Mouse (Mus musculus): Measurements from ENCODE around the gene Il1r1. TPM values are rescaled to one million over a fixed set of nuclear protein-coding genes. Genes with fewer than 3 reads are reported as not detected.

Gene Il1r1
- polyA plus RNA-seq, 1 experiment: 7.6 TPM

GRCm38 (mm10) chr1:40263122-40263498 is 38.2 kb downstream of the Il1r1 start:
- no peak overlapping the region for H3K4me3 ChIP-seq
- H3K4me2 ChIP-seq (ENCODE audit: low read depth): no peak overlapping the region
- H3ac ChIP-seq (ENCODE audit: control insufficient read depth, insufficient read length): no peak overlapping the region
- H3K27me3 ChIP-seq (ENCODE audit: control insufficient read depth, insufficient read depth, insufficient read length): no peaks in the 10 kb centered on the region
- no peaks in the 10 kb centered on the region for H3K36me3 ChIP-seq (ENCODE audit: control insufficient read depth, insufficient read depth)
- TF ChIP-seq TCF3 (IDR thresholded peaks at IDR 0.05; ENCODE audit: insufficient read length, low read depth) (no peak), MYOG (IDR thresholded peaks at IDR 0.05; ENCODE audit: control insufficient read depth in 1 of 3, insufficient read depth in 1 of 3, insufficient read length in 2 of 3, low read depth in 2 of 3) (no peak), REST (IDR thresholded peaks at IDR 0.05; ENCODE audit: insufficient read depth, insufficient read length) (no peak), MAX (IDR thresholded peaks at IDR 0.05; ENCODE audit: low read depth) (no peak), CEBPB (IDR thresholded peaks at IDR 0.05; ENCODE audit: insufficient read depth, poor library complexity, severe bottlenecking) (no peak), MYOD1 (IDR thresholded peaks at IDR 0.05; ENCODE audit: control insufficient read depth in 1 of 3, insufficient read length in 2 of 3, low read depth in 2 of 3) (no peak), E2F4 (IDR thresholded peaks at IDR 0.05; ENCODE audit: insufficient read depth) (no peak), TCF12 (IDR thresholded peaks at IDR 0.05; ENCODE audit: insufficient read depth, poor library complexity, severe bottlenecking) (no peak), POLR2A (IDR thresholded peaks at IDR 0.05; ENCODE audit: insufficient read length, low read depth) (no peak), USF1 (IDR thresholded peaks at IDR 0.05; ENCODE audit: low read depth) (no peak), POLR2AphosphoS2 (IDR thresholded peaks at IDR 0.05; ENCODE audit: insufficient read length, low read depth) (no peak), SRF (IDR thresholded peaks at IDR 0.05; ENCODE audit: control insufficient read depth, insufficient read length, low read depth) (no peak)
- H3K79me2 ChIP-seq (ENCODE audit: control insufficient read depth, insufficient read depth): peaks cover 14% of the 10 kb centered on the region

DNA sequence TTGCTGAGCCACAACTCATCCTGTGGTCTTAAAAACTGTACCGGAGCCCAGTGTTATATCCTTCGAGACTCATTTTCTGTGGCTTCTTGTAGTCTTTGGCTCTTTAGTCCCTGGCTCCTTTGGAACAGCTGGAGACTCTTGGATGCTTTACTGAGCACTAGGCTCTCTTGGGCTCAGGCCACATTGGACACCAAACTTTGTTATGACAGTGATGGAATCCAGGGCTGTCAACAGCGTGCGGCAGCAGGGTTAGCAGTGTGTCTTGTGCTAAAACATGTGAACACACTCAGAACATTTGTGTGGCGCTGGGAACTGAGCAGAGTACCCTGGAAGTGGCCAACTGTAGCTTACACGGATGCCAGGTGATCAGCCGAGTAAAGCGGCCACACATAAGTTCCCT is 38.8 kb downstream of the Il1r1 start:
- TF ChIP-seq POLR2AphosphoS2 (IDR thresholded peaks at IDR 0.05; ENCODE audit: insufficient read length, low read depth) (no peak), MAX (IDR thresholded peaks at IDR 0.05; ENCODE audit: low read depth) (no peak), MYOG (IDR thresholded peaks at IDR 0.05; ENCODE audit: control insufficient read depth in 1 of 3, insufficient read depth in 1 of 3, insufficient read length in 2 of 3, low read depth in 2 of 3) (no peak), TCF12 (IDR thresholded peaks at IDR 0.05; ENCODE audit: insufficient read depth, poor library complexity, severe bottlenecking) (no peak), E2F4 (IDR thresholded peaks at IDR 0.05; ENCODE audit: insufficient read depth) (no peak), MYOD1 (IDR thresholded peaks at IDR 0.05; ENCODE audit: control insufficient read depth in 1 of 3, insufficient read length in 2 of 3, low read depth in 2 of 3) (no peak), SRF (IDR thresholded peaks at IDR 0.05; ENCODE audit: control insufficient read depth, insufficient read length, low read depth) (no peak), CEBPB (IDR thresholded peaks at IDR 0.05; ENCODE audit: insufficient read depth, poor library complexity, severe bottlenecking) (no peak), USF1 (IDR thresholded peaks at IDR 0.05; ENCODE audit: low read depth) (no peak), REST (IDR thresholded peaks at IDR 0.05; ENCODE audit: insufficient read depth, insufficient read length) (no peak), TCF3 (IDR thresholded peaks at IDR 0.05; ENCODE audit: insufficient read length, low read depth) (no peak), POLR2A (IDR thresholded peaks at IDR 0.05; ENCODE audit: insufficient read length, low read depth) (no peak)
- Histone ChIP-seq H3ac (ENCODE audit: control insufficient read depth, insufficient read length) (no peak overlapping the region), H3K4me3 (no peak overlapping the region), H3K79me2 (ENCODE audit: control insufficient read depth, insufficient read depth) (peaks cover 20% of the 10 kb centered on the region), H3K36me3 (ENCODE audit: control insufficient read depth, insufficient read depth) (no peaks in the 10 kb centered on the region), H3K4me2 (ENCODE audit: low read depth) (no peak overlapping the region), H3K27me3 (ENCODE audit: control insufficient read depth, insufficient read depth, insufficient read length) (no peaks in the 10 kb centered on the region)

DNA sequence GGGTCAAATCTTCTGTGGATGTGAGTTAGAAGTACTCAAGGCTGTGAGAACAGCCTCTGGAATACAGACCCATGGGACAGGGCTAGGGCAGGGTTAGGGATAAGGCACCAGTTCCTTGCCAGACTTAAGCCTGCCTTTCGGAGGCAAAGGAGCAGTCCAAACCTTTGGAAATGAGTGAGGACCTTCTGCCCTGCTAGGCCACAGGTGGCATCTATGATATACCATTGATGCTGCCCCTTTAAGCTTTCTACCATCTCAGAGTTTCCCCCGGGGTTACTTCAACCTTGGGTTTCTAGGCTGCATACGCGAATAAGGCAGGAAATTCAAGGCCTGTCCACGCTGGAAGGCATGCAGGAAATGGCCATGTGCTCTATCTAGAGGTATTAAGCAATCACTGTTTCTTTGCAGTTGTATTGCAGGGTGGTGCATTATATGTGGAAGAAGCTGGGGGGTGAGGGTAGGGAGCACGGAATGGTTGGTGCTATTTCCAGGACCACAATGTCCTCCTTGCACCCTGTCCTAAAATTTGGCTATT is 40.5 kb downstream of the Il1r1 start:
- Histone ChIP-seq H3K4me3 (no peak overlapping the region), H3ac (ENCODE audit: control insufficient read depth, insufficient read length) (no peak overlapping the region), H3K79me2 (ENCODE audit: control insufficient read depth, insufficient read depth) (peaks cover 36% of the 10 kb centered on the region), H3K36me3 (ENCODE audit: control insufficient read depth, insufficient read depth) (no peaks in the 10 kb centered on the region), H3K4me2 (ENCODE audit: low read depth) (no peak overlapping the region), H3K27me3 (ENCODE audit: control insufficient read depth, insufficient read depth, insufficient read length) (no peaks in the 10 kb centered on the region)
- TF ChIP-seq CEBPB (IDR thresholded peaks at IDR 0.05; ENCODE audit: insufficient read depth, poor library complexity, severe bottlenecking) (peak; percentile 29; the same call in 1 of the 2 replicates), TCF3 (IDR thresholded peaks at IDR 0.05; ENCODE audit: insufficient read length, low read depth) (no peak)

- Histone ChIP-seq H3K36me3 (ENCODE audit: control insufficient read depth, insufficient read depth) (no peaks in the 10 kb centered on the region), H3K4me3 (peak overlapping the region; percentile 61), H3K4me2 (ENCODE audit: low read depth) (peak overlapping the region; percentile 75), H3K79me2 (ENCODE audit: control insufficient read depth, insufficient read depth) (peaks cover 41% of the 10 kb centered on the region), H3ac (ENCODE audit: control insufficient read depth, insufficient read length) (no peak overlapping the region), H3K27me3 (ENCODE audit: control insufficient read depth, insufficient read depth, insufficient read length) (no peaks in the 10 kb centered on the region)
- TF ChIP-seq POLR2A (IDR thresholded peaks at IDR 0.05; ENCODE audit: insufficient read length, low read depth) (peak; percentile 81), MYOG (IDR thresholded peaks at IDR 0.05; ENCODE audit: control insufficient read depth in 1 of 3, insufficient read depth in 1 of 3, insufficient read length in 2 of 3, low read depth in 2 of 3) (no peak), USF1 (IDR thresholded peaks at IDR 0.05; ENCODE audit: low read depth) (no peak), MYOD1 (IDR thresholded peaks at IDR 0.05; ENCODE audit: control insufficient read depth in 1 of 3, insufficient read length in 2 of 3, low read depth in 2 of 3) (peak in 1 of 3 experiments; percentile 13), POLR2AphosphoS2 (IDR thresholded peaks at IDR 0.05; ENCODE audit: insufficient read length, low read depth) (peak; percentile 71), TCF3 (IDR thresholded peaks at IDR 0.05; ENCODE audit: insufficient read length, low read depth) (no peak), SRF (IDR thresholded peaks at IDR 0.05; ENCODE audit: control insufficient read depth, insufficient read length, low read depth) (no peak), E2F4 (IDR thresholded peaks at IDR 0.05; ENCODE audit: insufficient read depth) (no peak), CEBPB (IDR thresholded peaks at IDR 0.05; ENCODE audit: insufficient read depth, poor library complexity, severe bottlenecking) (no peak), MAX (IDR thresholded peaks at IDR 0.05; ENCODE audit: low read depth) (no peak)
These were observed 41.8 kb downstream of the Il1r1 start for GRCm38 (mm10) chr1:40266431-40267260.

Data from myocyte (in vitro differentiated cells).